Mouse (Mus musculus) left cerebral cortex, postnatal 4 days (tissue): ENCODE data around the gene Tmem33. TPM values are rescaled to one million over a fixed set of nuclear protein-coding genes. Genes with fewer than 3 reads are reported as not detected.
A peak's percentile ranks its signal among the peaks of the same experiment; 100 is the strongest.

Experiments used
- DNase-seq: peaks from one replicate; pipeline ENCODE4 v3.0.0-alpha.2; 2022
- intact Hi-C: fragments of 180-260 bp; cut with DNase I; formaldehyde crosslinking; loops from one replicate; pipeline ENCODE4 v1.15.1; 2025
- total RNA-seq, 2 experiments: library from RNA; stranded (reverse); gene quantifications; 2 replicates each; pipeline ENCODE4 v1.2.3; 2021

Gene Tmem33
- 10 to 100 TPM; 60.6 to 66.2 TPM for total RNA-seq

GRCm38 (mm10) chr5:67260531-67261371, at the start of gene Tmem33:
Tmem33 (plus strand) TSS chr5:67260565.
- intact Hi-C loops: no loop called here
- DNase-seq: peak; percentile 89

GRCm38 (mm10) chr5:67213168-67213567, 47.2 kb upstream of the Tmem33 start:
- intact Hi-C loops: no loop called here
- DNase-seq: no peak

GRCm38 (mm10) chr5:67215121-67216030, 45.0 kb upstream of the Tmem33 start:
- no peak for DNase-seq
- intact Hi-C loops: no loop called here

GRCm38 (mm10) chr5:67216031-67216778, 44.2 kb upstream of the Tmem33 start:
- no peak for DNase-seq
- intact Hi-C loops: no loop called here

- intact Hi-C loops: no loop called here
These were observed 43.6 kb upstream of the Tmem33 start for GRCm38 (mm10) chr5:67216779-67217095.

GRCm38 (mm10) chr5:67221901-67222300, 38.5 kb upstream of the Tmem33 start:
- intact Hi-C loops: no loop called here
- DNase-seq: no peak

More at GRCm38 (mm10) chr5:67216779-67217095, 43.6 kb upstream of the Tmem33 start:
- no peak for DNase-seq

- intact Hi-C loops: no loop called here
- no peak for DNase-seq
These were observed 37.6 kb upstream of the Tmem33 start for GRCm38 (mm10) chr5:67222440-67223390.

GRCm38 (mm10) chr5:67223391-67224121, 36.8 kb upstream of the Tmem33 start:
- no peak for DNase-seq
- intact Hi-C loops: no loop called here

GRCm38 (mm10) chr5:67224122-67224502, 36.3 kb upstream of the Tmem33 start:
- no peak for DNase-seq
- intact Hi-C loops: no loop called here

GRCm38 (mm10) chr5:67225758-67226157, 34.6 kb upstream of the Tmem33 start:
- DNase-seq: no peak
- intact Hi-C loops: no loop called here

GRCm38 (mm10) chr5:67227261-67227660, 33.1 kb upstream of the Tmem33 start:
- intact Hi-C loops: no loop called here
- no peak for DNase-seq

- intact Hi-C loops: no loop called here
- DNase-seq: no peak
These were observed 32.5 kb upstream of the Tmem33 start for GRCm38 (mm10) chr5:67227682-67228444.

- DNase-seq: no peak
- intact Hi-C loops: loop anchor here (5.0 kb wide), 3 partner anchors 137 to 532 kb away; partner anchors contain the start of gene Phox2b
These were observed 25.7 kb upstream of the Tmem33 start for GRCm38 (mm10) chr5:67234682-67235081.

GRCm38 (mm10) chr5:67235462-67235861, 24.9 kb upstream of the Tmem33 start:
- intact Hi-C loops: loop anchor here (5.0 kb wide), 1 partner anchor 188 kb away; no protein-coding TSS in a partner anchor
- DNase-seq: no peak

GRCm38 (mm10) chr5:67236601-67237000, 23.8 kb upstream of the Tmem33 start:
- DNase-seq: no peak
- intact Hi-C loops: loop anchor here (5.0 kb wide), 1 partner anchor 189 kb away; no protein-coding TSS in a partner anchor

- DNase-seq: no peak
- intact Hi-C loops: loop anchor here (5.0 kb wide), 1 partner anchor 191 kb away; no protein-coding TSS in a partner anchor
These were observed 22.1 kb upstream of the Tmem33 start for GRCm38 (mm10) chr5:67238303-67238702.

GRCm38 (mm10) chr5:67241713-67242112, 18.7 kb upstream of the Tmem33 start:
- intact Hi-C loops: no loop called here
- DNase-seq: no peak

GRCm38 (mm10) chr5:67243231-67243630, 17.1 kb upstream of the Tmem33 start:
- DNase-seq: no peak
- intact Hi-C loops: no loop called here
